Comparison of ENCODE assay signal across 11 mouse cellular contexts in the genomic region with DNA sequence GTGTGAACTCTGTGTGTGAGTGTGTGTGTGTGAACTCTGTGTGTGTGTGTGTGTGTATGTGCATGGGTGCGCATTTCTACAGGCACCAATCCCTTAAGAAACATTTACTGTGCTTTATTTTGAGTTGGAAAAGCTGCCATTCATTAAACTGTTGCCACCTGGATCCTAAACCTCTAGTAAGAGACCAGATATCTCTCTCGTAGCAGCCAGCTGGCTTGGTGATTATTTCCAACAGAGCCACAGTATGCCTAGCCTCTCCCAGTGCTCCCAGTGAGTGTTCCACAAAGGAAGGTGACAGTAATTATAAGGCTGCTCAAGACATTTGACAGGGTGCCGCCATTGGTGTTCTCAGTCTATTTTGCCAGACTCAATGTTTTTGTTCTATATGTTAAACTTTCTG. TPM values are rescaled to one million over a fixed set of nuclear protein-coding genes. Genes with fewer than 3 reads are reported as not detected.
DNase-seq lines count a peak whose midpoint lies in the region; ATAC-seq and TF ChIP-seq lines count a peak whose summit lies in the region.
"Had no signal": no experiment of that assay in that cellular context is flagged by ENCODE, and none has a peak within 500 bp of the region (broad histone marks: within the 10 kb centered on the region; RNA-seq: fewer than 3 reads in every experiment).

No protein-coding gene starts in this region.

- no peaks in the 10 kb centered on the region for H3K9me3 ChIP-seq in heart, embryonic 14.5 days (ENCODE audit: control insufficient read depth, low read length)
- H3K9me3 ChIP-seq in lung, embryonic 15.5 days: no peaks in the 10 kb centered on the region
- H3K9me3 ChIP-seq: embryonic facial prominence, embryonic 15.5 days; liver, embryonic 12.5 days had no signal

- no peak for ATAC-seq in heart, embryonic 14.5 days (ENCODE audit: insufficient number of reproducible peaks, insufficient read depth, low FRiP score, low read depth)
- ATAC-seq in lung, embryonic 15.5 days (ENCODE audit: borderline replicate concordance, extremely low read depth, low FRiP score, low TSS enrichment): no peak
- no peak for ATAC-seq in activated CD4-positive, CD25-positive, alpha-beta regulatory T cell, adult 4 months
- ATAC-seq: liver, embryonic 12.5 days had no signal

- TF ChIP-seq POLR2A in lung, adult 2 months (IDR thresholded peaks at IDR 0.05; ENCODE audit: borderline replicate concordance, extremely low read depth, low read depth, low read length): no peak

- no peaks in the 10 kb centered on the region for H3K36me3 ChIP-seq in heart, embryonic 14.5 days (ENCODE audit: control insufficient read depth, insufficient read depth, low read length)
- no peaks in the 10 kb centered on the region for H3K36me3 ChIP-seq in lung, embryonic 15.5 days
- H3K36me3 ChIP-seq: embryonic facial prominence, embryonic 15.5 days; liver, embryonic 12.5 days had no signal

- peak overlapping the region; percentile 62; the same call in 1 of the 2 replicates for H3K4me2 ChIP-seq in heart, embryonic 14.5 days (ENCODE audit: low read length)
- no peak overlapping the region for H3K4me2 ChIP-seq in lung, embryonic 15.5 days

- peaks cover 15 to 32% of the 10 kb centered on the region in 2 experiments for H3K4me1 ChIP-seq in heart, embryonic 14.5 days (ENCODE audit: control insufficient read depth in 2 of 2, insufficient read depth in 2 of 2, low read length in 2 of 2)
- peaks cover 40% of the 10 kb centered on the region for H3K4me1 ChIP-seq in lung, embryonic 15.5 days
- peaks cover 7% of the 10 kb centered on the region for H3K4me1 ChIP-seq in lung, adult 2 months (ENCODE audit: control insufficient read depth, insufficient read depth, low read length)

- no peak overlapping the region for H3K9ac ChIP-seq in heart, embryonic 14.5 days (ENCODE audit: low read length)
- no peak overlapping the region for H3K9ac ChIP-seq in lung, embryonic 15.5 days
- H3K9ac ChIP-seq: embryonic facial prominence, embryonic 15.5 days; liver, embryonic 12.5 days had no signal

- 65% methylated on average over 3 of the region's 3 CpGs for WGBS in heart, embryonic 14.5 days
- WGBS in lung, embryonic 15.5 days: 73% methylated on average over 3 of the region's 3 CpGs
- WGBS in lung, adult 2 months: 82% methylated on average over 3 of the region's 3 CpGs

- H3K27me3 ChIP-seq in heart, embryonic 14.5 days (ENCODE audit: control insufficient read depth, insufficient read depth, low read length): no peaks in the 10 kb centered on the region
- no peaks in the 10 kb centered on the region for H3K27me3 ChIP-seq in lung, embryonic 15.5 days
- H3K27me3 ChIP-seq: embryonic facial prominence, embryonic 15.5 days had no signal

- H3K4me3 ChIP-seq in heart, embryonic 14.5 days (ENCODE audit: control insufficient read depth in 1 of 2, insufficient read depth in 1 of 2, low read depth in 1 of 2, low read length in 2 of 2): no peak overlapping the region
- no peak overlapping the region for H3K4me3 ChIP-seq in lung, embryonic 15.5 days
- no peak overlapping the region for H3K4me3 ChIP-seq in lung, adult 2 months (replicated peaks; ENCODE audit: extremely low read depth, low read depth, low read length)
- H3K4me3 ChIP-seq: embryonic facial prominence, embryonic 15.5 days had no signal

- no peak for DNase-seq in heart, postnatal 4 days
- no peak for DNase-seq in lung, adult 2 months
- DNase-seq in cerebellum, adult 9-10 months: peak; percentile 71
- DNase-seq in ovary, postnatal 36 days (ENCODE audit: low spot score): no peak
- DNase-seq: gastrocnemius, postnatal 25 days; right cerebral cortex, postnatal 4 days had no signal

- H3K27ac ChIP-seq in heart, embryonic 14.5 days (replicated peaks in 1 of 2; ENCODE audit: control insufficient read depth in 1 of 2, insufficient read depth in 1 of 2, low read depth in 2 of 2, low read length in 2 of 2): peak overlapping the region; percentile 31 to 87; a peak in 1 of 4 replicates
- H3K27ac ChIP-seq in lung, embryonic 15.5 days: peak overlapping the region; percentile 3; the same call in 1 of the 2 replicates
- H3K27ac ChIP-seq: embryonic facial prominence, embryonic 15.5 days; liver, embryonic 12.5 days had no signal

- no peak for TF ChIP-seq CTCF in lung, adult 2 months (IDR thresholded peaks at IDR 0.05; ENCODE audit: insufficient read depth, low read length)

RNA-seq across cellular contexts. Expression of a gene that starts 14.5 kb away (rescaled TPM):
- 19.3 and 23.3 TPM in 2 replicates for polyA plus RNA-seq in heart, embryonic 14.5 days (2014; fragmentation: Nextera tagmentation; extraction: Ambion mirVana)
- total RNA-seq in heart, postnatal 4 days (2021): 10 to 100 TPM; 33.7 to 35.1 TPM
- 113 and 116 TPM in 2 replicates for polyA plus RNA-seq in lung, embryonic 15.5 days (2015; fragmentation: Nextera tagmentation; extraction: Ambion mirVana)
- polyA plus RNA-seq in lung, adult 2 months (2012; rRNA removed): 32.7 and 54.1 TPM in 2 replicates
- polyA plus RNA-seq in activated CD4-positive, CD25-positive, alpha-beta regulatory T cell, adult 4 months (2017; shearing (Covaris generic)): 1 to 10 TPM; 4.9 to 5.6 TPM

RNA-seq across cellular contexts. Expression of a gene that starts 47.6 kb away (rescaled TPM):
- polyA plus RNA-seq in heart, embryonic 14.5 days (2014; fragmentation: Nextera tagmentation; extraction: Ambion mirVana): 124 and 133 TPM in 2 replicates
- 100 to 1,000 TPM; 119 to 120 TPM for total RNA-seq in heart, postnatal 4 days (2021)
- polyA plus RNA-seq in lung, embryonic 15.5 days (2015; fragmentation: Nextera tagmentation; extraction: Ambion mirVana): 252 and 267 TPM in 2 replicates
- 10.8 and 20.7 TPM in 2 replicates for polyA plus RNA-seq in lung, adult 2 months (2012; rRNA removed)
- 100 to 1,000 TPM; 155 to 159 TPM for polyA plus RNA-seq in activated CD4-positive, CD25-positive, alpha-beta regulatory T cell, adult 4 months (2017; shearing (Covaris generic))
